Mouse (Mus musculus): ENCODE measurements at regions not wholly inside any gene's neighbourhood (a gene's known extent, or its start where the extent isn't known, plus 50 kb on each side); places are given as distances from the start of the nearest gene placed in this dataset.

DNA sequence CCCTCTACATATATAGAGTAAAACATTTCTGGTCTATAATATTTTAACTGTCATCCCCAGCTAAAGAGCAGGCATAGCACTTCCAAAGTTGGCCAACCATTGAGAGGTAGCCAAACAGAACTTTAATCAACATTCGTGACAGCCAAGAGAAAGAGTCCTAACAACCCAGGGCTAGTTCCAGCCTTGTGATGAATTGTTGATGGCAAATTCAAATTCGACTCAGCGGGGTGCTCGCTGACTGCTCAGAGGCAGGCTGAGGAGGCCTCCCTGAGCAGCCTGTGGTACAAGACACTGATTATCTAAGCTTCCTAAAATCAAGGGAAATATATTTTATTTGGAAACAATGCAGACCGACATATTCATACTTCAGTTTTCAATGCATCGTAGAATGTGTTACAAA is 93.8 kb upstream of the Aco1 start:
- no peaks in the 10 kb centered on the region for H3K4me1 ChIP-seq (ENCODE audit: control insufficient read depth, insufficient read depth, insufficient read length)
- no peak overlapping the region for H3K4me3 ChIP-seq (ENCODE audit: extremely low read depth, insufficient read depth, insufficient read length)
- no peak overlapping the region for H3K27ac ChIP-seq (ENCODE audit: insufficient read depth, low read length)
- 75% methylated on average over 6 of the region's 6 CpGs for WGBS
- no peaks in the 10 kb centered on the region for H3K27me3 ChIP-seq (ENCODE audit: control insufficient read depth, insufficient read depth, low read length)
- H3K36me3 ChIP-seq (ENCODE audit: control insufficient read depth, insufficient read depth, low read length): no peaks in the 10 kb centered on the region
- TF ChIP-seq CTCF (IDR thresholded peaks at IDR 0.05; ENCODE audit: extremely low read depth, insufficient read depth, insufficient read length, insufficient replicate concordance) (no peak), POLR2A (IDR thresholded peaks at IDR 0.05; ENCODE audit: low read depth, low read length) (no peak)
- no peak for DNase-seq (ENCODE audit: low read depth in 1 of 2, low spot score in 2 of 2)

DNA sequence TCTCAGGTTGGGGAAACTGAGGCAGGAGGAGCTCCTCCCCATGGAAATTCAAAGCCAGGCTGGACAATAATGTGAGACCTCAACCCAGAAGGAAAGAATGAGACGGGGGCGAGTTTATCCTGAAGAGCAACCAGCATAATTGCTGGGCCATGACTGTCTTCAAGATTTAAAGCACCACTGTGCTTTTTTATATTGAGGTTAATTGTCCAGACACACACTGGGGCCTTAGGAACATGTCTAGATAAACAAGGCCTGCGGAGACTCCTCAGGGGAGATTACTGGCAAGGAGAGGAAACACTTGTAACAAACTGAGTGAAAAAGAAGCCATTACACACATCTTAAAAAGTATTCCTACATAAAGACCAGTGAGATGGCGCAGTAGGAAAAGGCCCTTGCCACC is 91.0 kb upstream of the Aco1 start:
- WGBS: 87% methylated on average over 4 of the region's 4 CpGs
- TF ChIP-seq CTCF (IDR thresholded peaks at IDR 0.05; ENCODE audit: extremely low read depth, insufficient read depth, insufficient read length, insufficient replicate concordance): no peak
- TF ChIP-seq POLR2A (IDR thresholded peaks at IDR 0.05; ENCODE audit: low read depth, low read length): no peak
- H3K27ac ChIP-seq (ENCODE audit: insufficient read depth, low read length): no peak overlapping the region

DNA sequence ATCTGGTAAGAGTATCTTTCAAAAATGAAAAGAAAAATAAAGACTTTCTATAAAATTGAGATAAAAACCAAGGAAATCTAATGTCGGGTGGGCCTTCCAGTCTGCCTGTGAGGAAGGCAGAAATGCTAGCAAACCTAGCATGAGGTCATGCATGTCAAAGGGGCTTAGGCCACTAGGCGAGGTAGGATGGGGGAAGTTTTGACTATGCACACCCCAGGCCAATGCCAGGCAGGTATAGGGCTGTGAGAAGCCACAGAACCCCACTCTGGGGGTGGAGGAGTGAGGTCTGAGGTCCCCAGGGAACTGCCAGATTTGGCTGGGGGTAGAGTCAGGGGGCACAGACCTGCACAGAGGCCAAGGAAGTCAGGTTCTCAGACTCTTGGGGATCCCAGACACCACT is 89.5 kb upstream of the Aco1 start:
- 84% methylated on average over 2 of the region's 2 CpGs for WGBS

More for the DNA sequence above, 91.0 kb upstream of the Aco1 start:
- Histone ChIP-seq H3K27me3 (ENCODE audit: control insufficient read depth, insufficient read depth, low read length) (no peaks in the 10 kb centered on the region), H3K4me3 (ENCODE audit: extremely low read depth, insufficient read depth, insufficient read length) (no peak overlapping the region), H3K4me1 (ENCODE audit: control insufficient read depth, insufficient read depth, insufficient read length) (no peaks in the 10 kb centered on the region), H3K36me3 (ENCODE audit: control insufficient read depth, insufficient read depth, low read length) (no peaks in the 10 kb centered on the region)
- DNase-seq (ENCODE audit: low read depth in 1 of 2, low spot score in 2 of 2): no peak

DNA sequence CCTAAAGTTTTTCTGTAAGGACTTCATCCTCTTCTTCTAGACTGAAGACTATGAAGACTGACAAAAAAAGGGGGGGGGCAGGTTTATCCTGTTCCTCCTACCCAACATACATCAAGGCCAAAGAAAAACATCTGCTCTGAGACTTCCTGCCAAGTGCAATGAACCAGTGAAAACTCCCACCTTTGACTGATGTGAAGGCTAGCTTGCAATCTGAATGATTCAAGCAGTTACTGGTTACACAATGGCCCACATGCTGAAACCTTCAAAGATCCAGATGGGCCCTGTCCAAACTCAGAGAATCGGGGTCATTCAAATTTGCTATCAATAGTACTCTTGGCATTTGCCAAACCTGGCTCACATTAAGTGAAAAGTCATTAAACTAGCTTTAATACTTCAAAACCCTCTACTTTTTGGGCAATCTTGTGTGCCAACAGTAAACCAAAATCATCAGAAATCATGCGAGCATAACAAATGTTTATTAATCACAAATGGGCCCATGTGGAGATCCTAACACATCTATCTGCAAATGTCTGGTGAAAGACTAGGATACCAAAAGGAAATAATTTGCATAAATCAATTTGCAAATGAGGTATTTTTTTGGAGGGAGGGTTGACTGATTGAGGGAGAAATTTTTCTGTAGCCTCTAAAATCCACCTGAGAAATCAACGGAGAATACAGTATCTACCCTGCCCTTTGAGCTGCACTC is 79.0 kb upstream of the Aco1 start:
- TF ChIP-seq CTCF (IDR thresholded peaks at IDR 0.05; ENCODE audit: extremely low read depth, insufficient read depth, insufficient read length, insufficient replicate concordance): no peak
- TF ChIP-seq POLR2A (IDR thresholded peaks at IDR 0.05; ENCODE audit: low read depth, low read length): no peak
- 86% methylated on average over 3 of the region's 3 CpGs for WGBS

More for the DNA sequence above, 89.5 kb upstream of the Aco1 start:
- no peak for TF ChIP-seq POLR2A (IDR thresholded peaks at IDR 0.05; ENCODE audit: low read depth, low read length)
- no peak for TF ChIP-seq CTCF (IDR thresholded peaks at IDR 0.05; ENCODE audit: extremely low read depth, insufficient read depth, insufficient read length, insufficient replicate concordance)
- Histone ChIP-seq H3K27ac (ENCODE audit: insufficient read depth, low read length) (no peak overlapping the region), H3K36me3 (ENCODE audit: control insufficient read depth, insufficient read depth, low read length) (no peaks in the 10 kb centered on the region), H3K27me3 (ENCODE audit: control insufficient read depth, insufficient read depth, low read length) (no peaks in the 10 kb centered on the region), H3K4me3 (ENCODE audit: extremely low read depth, insufficient read depth, insufficient read length) (no peak overlapping the region), H3K4me1 (ENCODE audit: control insufficient read depth, insufficient read depth, insufficient read length) (no peaks in the 10 kb centered on the region)
- no peak for DNase-seq (ENCODE audit: low read depth in 1 of 2, low spot score in 2 of 2)

DNA sequence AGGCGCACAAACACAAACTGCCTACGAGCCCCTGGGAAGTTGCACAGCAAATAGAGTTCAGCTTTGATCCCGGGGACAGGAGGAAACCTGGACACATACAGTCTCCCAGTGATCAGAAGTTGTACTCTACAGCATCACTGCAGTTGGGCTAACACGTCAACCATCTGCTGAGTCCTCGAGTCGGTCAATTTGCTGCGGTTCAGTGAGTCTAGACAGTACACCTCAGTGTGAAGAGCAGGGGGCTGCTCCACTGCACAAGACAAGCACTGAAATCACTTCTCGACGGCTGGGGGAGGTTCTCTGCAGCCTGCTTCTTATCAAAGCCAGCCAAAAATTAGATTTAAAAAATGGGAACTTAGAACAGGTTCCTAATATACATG is 78.4 kb upstream of the Aco1 start:
- no peak for TF ChIP-seq POLR2A (IDR thresholded peaks at IDR 0.05; ENCODE audit: low read depth, low read length)
- no peak for TF ChIP-seq CTCF (IDR thresholded peaks at IDR 0.05; ENCODE audit: extremely low read depth, insufficient read depth, insufficient read length, insufficient replicate concordance)
- Histone ChIP-seq H3K4me1 (ENCODE audit: control insufficient read depth, insufficient read depth, insufficient read length) (no peaks in the 10 kb centered on the region), H3K27me3 (ENCODE audit: control insufficient read depth, insufficient read depth, low read length) (no peaks in the 10 kb centered on the region), H3K4me3 (ENCODE audit: extremely low read depth, insufficient read depth, insufficient read length) (no peak overlapping the region), H3K27ac (ENCODE audit: insufficient read depth, low read length) (no peak overlapping the region), H3K36me3 (ENCODE audit: control insufficient read depth, insufficient read depth, low read length) (no peaks in the 10 kb centered on the region)
- DNase-seq (ENCODE audit: low read depth in 1 of 2, low spot score in 2 of 2): no peak
- WGBS: 80% methylated on average over 9 of the region's 9 CpGs

More for the DNA sequence above, 79.0 kb upstream of the Aco1 start:
- H3K4me3 ChIP-seq (ENCODE audit: extremely low read depth, insufficient read depth, insufficient read length): no peak overlapping the region
- H3K4me1 ChIP-seq (ENCODE audit: control insufficient read depth, insufficient read depth, insufficient read length): no peaks in the 10 kb centered on the region
- H3K27ac ChIP-seq (ENCODE audit: insufficient read depth, low read length): no peak overlapping the region
- no peaks in the 10 kb centered on the region for H3K36me3 ChIP-seq (ENCODE audit: control insufficient read depth, insufficient read depth, low read length)
- no peak for DNase-seq (ENCODE audit: low read depth in 1 of 2, low spot score in 2 of 2)
- H3K27me3 ChIP-seq (ENCODE audit: control insufficient read depth, insufficient read depth, low read length): no peaks in the 10 kb centered on the region

DNA sequence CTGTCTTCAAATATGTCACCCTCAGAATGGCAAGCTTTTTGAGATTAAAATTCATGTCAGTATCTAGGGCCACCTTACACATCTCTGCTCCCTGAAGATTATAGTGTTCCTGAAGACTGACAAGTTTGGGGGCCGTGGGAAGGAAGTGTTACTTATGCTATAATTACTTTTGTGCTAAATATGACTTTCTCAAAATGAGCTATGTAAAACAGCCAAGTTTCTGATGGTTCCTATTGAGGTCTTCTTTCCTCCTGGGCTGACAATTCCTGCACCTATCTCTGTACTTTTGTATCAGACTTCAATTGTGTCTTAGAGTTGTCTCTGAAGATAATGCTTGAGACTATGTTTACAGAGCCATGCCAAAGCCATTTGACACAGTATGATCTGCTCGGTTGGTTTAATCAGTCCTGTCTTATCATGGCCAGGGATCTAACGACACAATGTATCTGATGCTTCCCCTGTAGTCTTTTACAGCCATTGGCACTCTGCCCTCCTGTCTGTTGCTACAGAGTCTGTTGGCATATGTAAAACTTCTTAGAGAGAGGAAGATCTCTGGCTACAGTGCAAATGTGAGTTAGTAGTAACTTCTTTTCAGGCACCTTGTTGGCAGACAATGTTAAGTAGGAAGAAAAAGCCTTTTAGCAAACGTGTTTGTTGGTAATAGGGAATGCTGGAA is 71.8 kb upstream of the Aco1 start:
- DNase-seq (ENCODE audit: low read depth in 1 of 2, low spot score in 2 of 2): no peak
- no peaks in the 10 kb centered on the region for H3K4me1 ChIP-seq (ENCODE audit: control insufficient read depth, insufficient read depth, insufficient read length)
- TF ChIP-seq CTCF (IDR thresholded peaks at IDR 0.05; ENCODE audit: extremely low read depth, insufficient read depth, insufficient read length, insufficient replicate concordance) (no peak), POLR2A (IDR thresholded peaks at IDR 0.05; ENCODE audit: low read depth, low read length) (no peak)
- 70% methylated on average over 4 of the region's 4 CpGs for WGBS
- no peaks in the 10 kb centered on the region for H3K27me3 ChIP-seq (ENCODE audit: control insufficient read depth, insufficient read depth, low read length)
- no peaks in the 10 kb centered on the region for H3K36me3 ChIP-seq (ENCODE audit: control insufficient read depth, insufficient read depth, low read length)
- no peak overlapping the region for H3K27ac ChIP-seq (ENCODE audit: insufficient read depth, low read length)
- no peak overlapping the region for H3K4me3 ChIP-seq (ENCODE audit: extremely low read depth, insufficient read depth, insufficient read length)

DNA sequence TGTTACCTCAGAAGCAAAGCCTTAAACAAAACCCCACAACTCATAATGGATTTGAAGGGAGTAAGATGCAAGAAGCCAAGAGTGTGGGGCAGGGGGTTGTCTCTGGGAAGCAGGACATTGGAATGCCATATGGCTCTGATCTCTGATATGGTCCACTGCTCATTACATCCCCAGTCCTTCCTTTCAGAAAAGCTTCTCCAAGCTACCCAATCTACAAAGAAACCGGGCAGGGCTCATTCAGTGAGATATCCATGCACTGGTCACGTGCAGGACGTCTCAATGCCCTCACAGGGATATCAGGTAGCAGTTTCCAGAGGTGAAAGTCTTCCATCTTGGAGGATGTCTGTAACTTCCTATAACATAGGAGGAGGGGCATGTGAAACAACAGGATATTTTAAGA is 61.8 kb upstream of the Aco1 start:
- 71% methylated on average over 3 of the region's 3 CpGs for WGBS
- no peaks in the 10 kb centered on the region for H3K4me1 ChIP-seq (ENCODE audit: control insufficient read depth, insufficient read depth, insufficient read length)

More for the DNA sequence above, 61.8 kb upstream of the Aco1 start:
- H3K27me3 ChIP-seq (ENCODE audit: control insufficient read depth, insufficient read depth, low read length): no peaks in the 10 kb centered on the region
- no peak for TF ChIP-seq POLR2A (IDR thresholded peaks at IDR 0.05; ENCODE audit: low read depth, low read length)
- no peak for TF ChIP-seq CTCF (IDR thresholded peaks at IDR 0.05; ENCODE audit: extremely low read depth, insufficient read depth, insufficient read length, insufficient replicate concordance)
- no peak overlapping the region for H3K27ac ChIP-seq (ENCODE audit: insufficient read depth, low read length)
- DNase-seq (ENCODE audit: low read depth in 1 of 2, low spot score in 2 of 2): no peak
- no peak overlapping the region for H3K4me3 ChIP-seq (ENCODE audit: extremely low read depth, insufficient read depth, insufficient read length)
- H3K36me3 ChIP-seq (ENCODE audit: control insufficient read depth, insufficient read depth, low read length): no peaks in the 10 kb centered on the region

Data from spleen, adult 2 months (tissue).